Mouse (Mus musculus): Measurements from ENCODE around the gene Pdhb.

Gene Pdhb

DNA sequence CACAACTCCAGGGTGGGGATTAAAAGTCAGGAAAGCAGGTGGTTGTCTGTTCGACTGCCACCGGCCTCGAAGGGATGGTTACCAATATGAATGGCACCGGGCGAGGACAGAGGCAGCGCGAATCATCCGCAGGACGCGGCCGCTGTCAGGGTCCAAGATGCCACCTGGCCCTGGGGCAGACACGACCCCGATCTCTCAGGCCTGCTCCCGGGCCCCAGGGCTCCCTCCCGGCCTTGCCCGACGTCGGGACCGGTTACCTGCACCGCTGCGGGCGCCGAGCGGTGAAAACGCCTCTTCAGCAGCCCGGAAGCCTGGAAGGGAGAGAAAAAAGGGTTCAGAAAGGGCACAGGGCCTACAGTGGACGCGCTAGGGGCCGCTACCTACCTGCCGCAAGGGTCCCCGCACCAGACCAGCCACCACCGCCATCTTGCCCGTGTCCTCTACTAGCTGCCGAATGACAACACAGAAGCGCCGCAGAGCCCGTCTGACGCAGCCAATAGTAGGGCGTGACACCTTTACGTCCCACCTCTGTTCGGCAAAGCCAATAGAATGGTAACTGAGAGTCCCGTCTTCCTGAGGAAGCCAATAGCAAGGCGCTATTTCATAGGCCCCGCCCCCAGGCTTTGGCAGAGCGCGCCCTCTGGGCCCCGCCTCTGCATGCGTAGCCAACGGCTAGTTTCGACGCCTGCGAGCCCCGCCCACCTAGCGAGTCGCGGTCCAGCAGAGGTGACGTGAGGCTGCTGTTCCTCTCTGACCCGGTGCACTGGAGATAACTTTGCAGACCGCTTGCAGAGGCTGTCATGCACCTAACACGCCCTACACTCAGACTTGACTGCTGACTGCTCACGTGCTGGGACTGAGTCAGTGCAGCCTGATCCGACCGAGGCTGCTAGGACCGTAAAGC, at the start of gene Pdhb:
TSS of gene Pdhb (minus strand) at position 519 of the 904 bp plus-strand sequence.
- DNase-seq, result peak; percentile 100

DNA sequence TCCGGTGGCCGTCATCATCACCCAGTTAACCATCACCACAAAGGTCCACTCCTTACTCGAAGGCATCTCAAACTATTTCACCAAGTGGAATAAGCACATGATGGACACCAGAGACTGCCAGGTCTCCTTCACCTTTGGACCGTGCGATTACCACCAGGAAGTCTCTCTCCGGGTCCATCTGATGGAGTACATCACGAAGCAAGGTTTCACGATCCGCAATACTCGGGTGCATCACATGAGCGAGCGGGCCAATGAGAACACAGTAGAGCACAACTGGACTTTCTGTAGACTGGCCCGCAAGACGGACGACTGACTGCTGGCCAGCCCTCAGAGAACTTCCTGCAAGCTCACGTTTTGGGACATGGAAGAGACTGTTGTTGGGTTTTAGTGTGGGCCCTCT, 49.7 kb upstream of the Pdhb start:
- no peak for DNase-seq

DNA sequence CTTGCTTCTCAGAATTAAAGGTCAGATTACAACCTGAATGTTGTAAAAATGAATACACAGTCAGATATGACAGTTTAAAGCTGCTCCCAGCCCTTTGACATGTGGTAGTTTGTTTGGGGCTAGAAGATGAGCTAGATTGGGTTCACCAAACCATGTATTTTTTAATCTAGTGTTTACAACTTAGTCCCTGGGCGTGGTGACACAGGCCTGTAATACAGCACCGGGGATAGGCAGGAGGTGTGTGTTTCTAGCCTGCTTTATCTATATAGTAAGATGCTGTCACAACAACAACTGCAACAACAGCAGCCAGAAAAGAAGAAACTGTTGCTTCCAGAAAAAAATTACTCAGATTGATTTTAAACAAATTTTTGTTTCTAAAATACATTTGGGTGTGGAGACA, 48.1 kb upstream of the Pdhb start:
- DNase-seq, result peak; percentile 27

DNA sequence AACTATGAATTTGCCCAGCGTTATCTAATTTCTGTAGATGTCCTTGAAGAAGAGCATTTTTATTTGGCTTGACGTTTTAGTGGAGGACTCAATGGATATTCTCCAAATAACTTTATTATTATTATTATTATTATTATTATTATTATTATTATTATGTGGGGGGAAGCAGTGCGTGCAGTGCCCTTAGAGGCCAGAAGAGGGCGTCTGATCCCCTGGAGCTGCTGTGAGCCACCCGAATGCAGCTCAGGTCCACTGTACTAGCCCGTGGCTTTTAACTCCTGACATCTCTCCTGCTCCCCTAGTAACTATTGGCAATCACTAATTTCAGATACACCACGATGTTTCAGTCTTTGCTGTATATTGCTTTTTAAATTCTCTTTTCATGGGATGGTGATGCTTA, 47.5 kb upstream of the Pdhb start:
- DNase-seq, result peak; percentile 31

DNA sequence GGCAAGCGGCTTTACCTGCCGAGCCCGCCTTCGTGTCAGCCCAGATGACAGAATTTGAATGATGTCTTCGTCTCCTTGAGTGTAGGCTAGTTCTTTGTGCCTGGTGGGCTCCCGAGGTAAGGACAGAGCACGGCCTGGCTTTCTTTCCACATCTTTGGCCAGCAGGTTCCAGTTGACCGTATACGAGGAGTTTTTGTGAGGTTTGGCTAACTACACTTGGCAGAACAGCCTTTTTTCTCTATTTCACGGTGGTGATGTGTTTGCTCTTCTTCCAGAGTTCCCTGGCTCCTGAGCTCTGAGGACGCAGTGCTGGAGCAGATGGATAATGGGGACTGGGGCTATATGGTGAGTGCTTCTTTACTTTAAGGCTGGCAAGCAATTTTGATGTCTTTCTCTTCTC, 47.1 kb upstream of the Pdhb start:
- DNase-seq, result no peak

DNA sequence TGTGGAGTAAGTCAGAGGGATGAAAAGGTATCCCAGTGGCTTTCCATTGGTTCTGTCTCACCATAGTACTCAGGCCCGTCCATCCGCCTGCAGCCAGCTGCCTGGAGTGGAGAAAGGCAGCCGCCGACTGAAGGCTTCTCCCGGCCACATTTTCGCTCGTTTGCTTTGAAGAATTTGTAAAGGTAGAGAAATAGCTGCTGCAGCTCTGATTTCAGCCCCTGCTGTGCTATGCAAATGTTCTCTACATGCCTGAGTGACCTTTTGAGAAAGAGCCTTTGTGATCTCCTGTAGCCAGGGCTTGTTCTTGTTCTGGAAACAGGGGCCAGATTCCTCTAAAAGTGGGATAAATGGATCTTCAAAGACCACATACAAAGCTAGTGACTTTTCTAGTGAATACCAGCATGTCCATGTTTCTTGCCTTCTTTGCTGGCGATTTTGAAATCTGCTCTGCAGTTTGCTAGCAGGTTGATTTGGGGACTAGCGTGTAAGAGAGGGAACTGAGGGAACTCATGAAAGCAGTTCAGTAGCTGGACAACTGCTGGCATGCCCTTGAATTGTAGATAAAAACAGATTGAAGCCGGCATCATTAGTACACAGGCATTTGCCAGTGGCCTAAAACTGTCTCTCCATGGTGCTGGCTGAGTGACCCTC, 46.0 kb upstream of the Pdhb start:
- DNase-seq, result no peak

DNA sequence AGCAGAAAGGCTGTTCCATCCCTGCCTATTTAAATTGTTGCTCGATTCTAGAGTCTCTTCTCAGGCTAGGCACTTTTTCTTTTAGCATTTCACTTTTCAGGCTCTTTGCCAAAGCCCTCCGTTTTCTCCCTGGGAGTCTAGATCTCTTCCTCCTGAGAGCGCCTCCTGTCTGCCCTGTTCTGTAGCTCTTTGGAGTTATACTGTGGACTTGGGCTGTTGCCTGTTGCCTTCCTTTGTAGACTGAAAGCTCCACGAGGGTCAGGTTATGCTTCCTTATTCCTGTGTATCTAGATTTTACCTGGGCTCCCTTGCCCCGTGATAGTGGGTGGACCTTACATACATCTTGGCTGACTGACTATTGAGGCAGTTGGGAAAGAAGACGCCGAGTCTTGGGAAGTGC, 45.4 kb upstream of the Pdhb start:
- no peak for DNase-seq

DNA sequence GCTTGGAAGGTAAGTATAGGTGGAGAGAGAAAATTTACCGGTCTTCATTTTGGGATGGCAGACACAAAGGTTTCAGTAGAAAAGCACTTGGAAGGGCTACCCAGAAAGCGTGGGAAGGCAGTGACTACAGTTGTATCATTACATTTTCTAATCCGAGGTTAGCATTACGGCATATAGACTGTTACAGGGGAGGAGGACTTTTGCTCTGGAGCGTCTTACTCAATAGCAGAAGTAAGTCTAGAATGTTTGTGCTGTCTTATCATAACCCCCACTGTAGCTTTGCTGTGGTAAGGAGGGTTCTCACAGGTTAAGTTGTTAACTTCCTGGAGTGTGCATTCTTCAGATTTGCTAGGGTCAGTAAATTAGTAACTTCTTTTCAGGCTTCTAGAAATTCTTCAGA, 43.3 kb upstream of the Pdhb start:
- no peak for DNase-seq

DNA sequence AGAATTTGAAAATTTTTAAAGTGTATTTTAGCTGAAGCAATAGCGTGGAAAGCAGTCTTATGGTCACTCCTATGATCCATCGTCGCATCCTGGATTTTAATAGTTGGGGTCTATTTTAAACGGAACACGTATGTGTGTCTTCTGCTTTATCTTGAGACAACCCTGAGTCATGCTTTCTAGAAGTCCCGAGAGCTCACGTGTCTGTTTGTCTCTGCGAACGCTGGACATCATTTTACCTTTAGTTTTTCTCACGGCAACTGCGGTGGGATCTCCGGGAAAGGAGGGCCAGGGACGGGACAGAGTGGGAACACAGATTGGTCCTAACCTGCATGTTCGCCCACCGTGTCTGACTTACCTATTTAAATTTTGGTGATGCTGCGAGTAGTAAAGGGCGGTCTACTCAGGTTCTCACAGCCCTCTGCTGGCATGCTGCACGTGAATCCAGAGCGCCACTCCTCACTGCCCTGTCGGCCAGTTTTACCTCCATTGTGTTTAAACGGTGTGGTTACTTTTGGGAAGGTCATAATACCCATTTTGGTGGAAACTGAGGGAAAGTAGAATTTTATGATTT, 42.5 kb upstream of the Pdhb start:
- DNase-seq, result peak; percentile 32

DNA sequence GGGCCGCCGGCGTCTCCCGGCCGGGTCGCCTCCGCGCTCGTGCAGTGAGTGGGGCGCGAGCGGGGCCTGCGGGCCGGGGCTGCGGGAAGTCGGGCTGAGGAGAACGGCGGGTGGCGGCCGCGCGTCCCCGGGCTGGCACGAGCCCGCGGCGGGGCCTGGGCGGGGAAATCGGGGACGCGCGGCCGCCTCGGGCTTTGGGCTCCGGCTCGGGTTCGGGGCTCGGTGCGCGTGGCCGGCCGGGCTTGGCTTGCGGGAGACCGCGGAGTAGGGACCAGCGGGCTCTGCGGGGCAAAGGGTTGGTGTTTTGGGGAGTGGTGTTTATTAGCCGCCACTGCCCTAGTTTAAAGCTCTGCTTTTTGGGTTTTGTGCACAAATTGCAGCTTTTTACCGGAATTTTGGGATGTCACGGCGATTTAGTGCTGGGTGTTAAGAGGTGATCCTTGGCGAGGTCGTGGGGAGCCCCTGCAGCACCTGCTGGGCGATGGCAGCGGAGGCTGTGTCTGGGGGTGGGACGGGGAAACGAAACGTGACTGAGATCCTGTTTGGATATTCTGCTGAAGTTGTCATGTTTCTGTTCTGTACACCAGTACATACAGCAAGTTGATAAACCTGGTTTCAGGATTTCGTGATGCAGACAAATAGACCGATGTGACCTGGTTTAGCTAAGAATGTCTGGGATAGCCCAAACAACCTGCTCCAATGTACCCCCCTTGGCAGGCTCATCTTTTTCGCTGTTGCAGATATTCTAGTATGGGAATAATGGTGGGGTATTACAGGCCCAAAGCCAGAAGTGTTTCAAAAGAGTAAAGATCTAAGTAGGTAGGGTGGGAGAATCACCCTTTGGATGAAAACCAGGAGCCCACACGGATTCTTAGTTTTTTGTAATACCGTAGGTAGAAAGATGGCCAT, 41.7 kb upstream of the Pdhb start:
- peak; percentile 82 for DNase-seq

DNA sequence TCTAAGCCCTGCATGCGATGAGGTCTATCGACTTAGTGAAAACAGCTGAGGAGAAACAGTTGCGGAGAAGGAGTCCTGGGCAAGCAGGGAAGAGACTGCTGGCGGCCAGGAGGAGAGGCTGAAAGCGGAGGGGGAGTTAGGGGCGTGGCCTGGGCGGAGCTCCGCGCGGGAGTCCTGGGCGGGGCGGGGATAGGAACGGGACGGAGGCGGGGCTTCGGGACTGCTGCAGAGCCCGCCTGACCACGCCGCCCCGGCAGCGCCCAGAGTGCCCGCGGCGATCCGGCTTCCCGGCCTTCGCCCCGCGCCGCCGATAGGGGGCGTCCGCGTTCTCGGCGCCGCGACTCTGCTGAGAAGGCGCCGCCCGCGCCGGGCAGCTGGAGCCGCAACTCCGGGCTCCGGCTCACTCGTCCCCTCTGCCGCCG, 41.0 kb upstream of the Pdhb start, which contains the start of gene Kctd6:
TSS of gene Kctd6 (plus strand) at position 338 of the 422 bp plus-strand sequence.
- DNase-seq, result peak; percentile 99

DNA sequence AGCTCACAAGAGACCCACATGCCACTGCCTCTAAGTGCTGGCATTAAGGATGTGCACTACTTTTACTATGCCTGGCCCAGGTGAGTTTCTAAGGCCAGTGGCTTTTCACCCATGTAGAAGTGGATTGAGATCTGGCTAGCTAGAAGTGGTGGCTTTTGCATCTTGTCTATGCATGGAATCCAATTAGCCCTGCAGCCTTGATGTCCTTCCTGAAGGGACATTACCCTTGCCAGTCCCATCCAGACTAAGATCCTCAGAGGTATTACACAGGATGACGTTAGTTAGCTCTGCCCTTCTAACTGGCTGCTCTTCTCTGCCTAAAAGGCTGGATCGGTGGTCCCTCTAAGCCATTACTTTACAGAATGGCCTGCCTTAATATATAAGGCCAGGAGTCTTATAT, 40.2 kb upstream of the Pdhb start:
- no peak for DNase-seq

DNA sequence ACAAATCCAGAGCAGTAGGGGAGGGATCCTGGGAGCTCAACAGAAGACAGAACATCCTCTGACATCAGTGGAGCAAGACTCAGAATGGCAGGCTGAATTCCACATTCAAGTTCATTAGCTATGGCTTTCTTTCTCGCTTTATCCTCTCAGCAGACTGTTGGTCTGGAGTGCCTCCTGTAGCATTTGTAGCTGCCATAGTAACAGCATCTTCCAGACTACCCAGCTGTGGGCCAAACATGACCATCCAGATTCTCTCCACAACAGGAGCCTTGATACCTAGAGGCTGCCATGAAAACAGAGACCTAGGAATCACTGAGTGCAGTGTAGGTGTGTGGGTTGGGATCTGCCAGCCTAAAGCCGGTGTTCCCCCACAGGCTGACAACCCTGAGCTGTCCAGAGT, 37.1 kb upstream of the Pdhb start:
- DNase-seq, result no peak

DNA sequence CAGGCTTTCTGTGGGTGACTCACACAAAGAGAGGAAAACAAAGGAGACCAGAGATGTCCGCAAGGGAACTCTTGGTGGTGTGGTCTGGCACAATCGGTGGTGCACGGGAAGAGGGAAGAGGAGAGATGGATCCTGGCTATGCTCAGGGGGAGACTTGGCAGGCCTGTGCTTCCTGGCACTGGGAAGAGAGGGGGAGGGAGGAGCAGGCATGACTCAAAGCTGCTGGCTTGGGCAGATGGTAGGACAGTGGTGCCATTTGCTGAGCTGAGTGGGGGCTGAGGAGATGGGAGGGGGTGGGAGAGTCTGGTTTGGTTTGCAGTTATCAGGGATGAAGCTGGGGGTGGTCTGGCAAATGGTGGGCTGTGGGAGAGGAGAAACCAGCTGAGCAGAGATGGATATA, 36.1 kb upstream of the Pdhb start:
- no peak for DNase-seq

DNA sequence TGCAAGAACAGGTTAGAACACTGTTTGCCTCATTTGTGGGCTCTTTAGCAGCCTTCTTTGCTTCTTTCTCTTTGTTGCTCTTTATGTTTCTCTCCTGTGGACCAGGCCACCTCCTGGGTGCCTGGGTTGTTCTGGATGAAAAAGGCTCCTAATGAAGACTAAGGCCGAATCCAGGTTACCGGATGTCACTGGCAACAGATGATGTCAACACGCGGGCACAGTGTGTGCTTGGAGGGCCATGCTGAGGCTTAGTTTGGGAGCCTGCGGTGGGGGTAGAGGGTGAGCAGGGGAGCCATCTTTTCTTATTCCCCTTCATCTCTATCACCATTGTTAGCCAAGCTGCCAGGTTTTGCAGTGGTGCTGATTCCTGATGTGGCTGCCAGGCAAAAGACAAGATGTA, 34.7 kb upstream of the Pdhb start:
- DNase-seq, result no peak

DNA sequence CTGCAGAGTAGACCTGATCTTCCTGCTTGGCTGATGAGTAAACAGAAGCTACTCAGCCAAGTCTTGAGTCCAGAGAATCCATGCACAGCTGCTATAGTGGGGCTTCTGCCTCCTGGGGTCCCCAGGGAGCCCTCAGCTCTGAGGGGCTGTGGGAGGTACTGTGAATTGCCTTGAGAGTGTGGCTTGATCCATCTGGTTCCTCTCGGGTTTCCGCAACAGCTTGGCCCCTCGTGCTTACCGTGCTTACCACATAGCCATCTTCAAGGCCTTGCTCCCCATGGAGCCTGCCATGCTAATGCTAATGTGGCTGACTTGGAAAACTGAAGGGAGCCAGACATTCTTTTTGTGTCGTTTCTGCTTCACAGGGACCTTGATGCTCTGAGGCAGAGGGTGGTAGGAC, 34.3 kb upstream of the Pdhb start:
- no peak for DNase-seq

DNA sequence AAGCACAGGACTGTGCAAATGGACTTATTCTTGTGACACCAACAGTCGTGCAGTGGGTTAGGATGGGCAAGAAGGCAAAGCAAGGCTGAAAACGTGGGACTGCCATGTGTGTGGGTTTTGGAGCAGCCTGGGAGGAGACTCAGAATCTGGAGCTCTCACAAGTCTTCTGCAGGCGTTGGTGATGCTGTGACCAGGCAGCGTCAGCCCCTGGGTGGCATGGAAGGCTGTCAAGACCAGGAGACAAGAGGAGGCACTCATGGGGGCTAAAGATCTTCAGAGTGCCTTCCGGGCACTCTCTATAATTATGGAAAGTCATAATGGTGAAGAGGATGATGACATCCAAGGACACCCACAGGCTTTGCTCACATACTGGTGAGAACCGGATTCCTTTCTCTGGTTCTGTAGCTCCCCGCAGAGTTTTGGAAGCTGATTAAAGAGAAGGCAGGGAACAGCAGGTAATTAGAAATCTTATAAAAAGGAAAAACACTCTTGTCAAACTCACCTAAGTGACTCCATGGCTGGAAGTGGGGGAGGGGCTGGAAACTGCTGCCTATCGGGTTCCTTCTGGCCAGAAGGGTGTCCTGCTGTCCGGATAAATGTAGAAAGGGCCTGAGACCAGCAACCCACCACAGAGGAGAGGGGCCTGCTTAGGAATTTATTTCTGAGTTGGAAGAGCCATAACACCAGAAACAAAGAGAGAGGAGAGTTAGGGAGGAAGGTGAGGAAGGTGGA, 33.5 kb upstream of the Pdhb start:
- no peak for DNase-seq

DNA sequence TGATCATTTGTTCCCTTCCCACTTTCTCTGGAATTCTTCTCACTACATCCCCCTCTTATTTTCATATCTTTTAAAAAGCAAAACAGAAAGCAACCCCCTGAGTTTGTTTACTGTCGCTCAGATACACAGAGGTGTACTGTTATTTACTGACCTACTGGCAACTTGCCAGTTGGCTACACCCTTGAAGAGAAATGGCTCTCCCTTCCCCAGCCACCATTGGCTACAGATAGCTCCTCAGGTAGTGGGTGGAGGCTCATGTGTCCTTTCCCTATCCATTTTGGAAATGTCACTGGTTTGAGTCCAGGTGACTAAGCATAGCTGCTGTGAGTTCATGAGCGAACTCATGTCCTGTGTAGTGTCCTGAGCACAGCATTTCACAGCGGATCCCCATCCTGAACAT, 28.9 kb upstream of the Pdhb start:
- no peak for DNase-seq

DNA sequence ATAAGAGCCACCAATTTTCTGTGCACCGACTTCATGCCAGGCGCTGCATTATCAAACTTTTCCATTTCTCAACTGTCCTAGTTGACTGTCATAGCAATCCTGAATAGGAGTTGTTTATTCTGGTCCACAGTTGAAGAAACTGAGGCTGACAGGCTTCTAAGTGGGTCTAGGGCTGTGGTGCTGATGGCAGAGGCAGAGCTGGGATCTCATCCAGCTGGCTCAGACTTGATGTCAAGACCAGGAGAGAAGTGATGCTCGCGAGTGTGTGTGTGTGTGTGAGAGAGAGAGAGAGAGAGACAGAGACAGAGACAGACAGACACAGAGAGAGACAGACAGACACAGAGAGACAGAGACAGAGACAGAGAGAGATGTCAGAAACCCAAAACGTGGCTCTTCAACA, 27.9 kb upstream of the Pdhb start:
- no peak for DNase-seq

DNA sequence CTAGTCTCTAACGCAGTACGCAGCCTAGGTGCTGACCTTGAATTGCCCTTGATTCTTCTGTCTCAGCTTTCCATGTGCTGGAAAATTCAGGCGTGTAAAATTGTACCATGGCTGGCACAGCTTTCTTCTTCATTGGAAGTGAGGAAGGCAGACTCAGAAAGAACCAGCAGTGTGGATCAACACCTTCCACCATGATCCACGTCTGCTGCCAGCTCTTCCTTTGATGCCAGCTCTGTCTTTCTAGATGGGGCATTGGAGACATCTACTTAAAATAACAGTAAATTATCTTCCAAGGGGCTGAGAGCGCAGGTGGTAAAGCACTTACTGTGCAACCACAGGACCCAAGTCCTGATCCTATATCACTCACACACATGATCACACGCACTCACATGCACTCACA, 19.9 kb upstream of the Pdhb start:
- no peak for DNase-seq

DNA sequence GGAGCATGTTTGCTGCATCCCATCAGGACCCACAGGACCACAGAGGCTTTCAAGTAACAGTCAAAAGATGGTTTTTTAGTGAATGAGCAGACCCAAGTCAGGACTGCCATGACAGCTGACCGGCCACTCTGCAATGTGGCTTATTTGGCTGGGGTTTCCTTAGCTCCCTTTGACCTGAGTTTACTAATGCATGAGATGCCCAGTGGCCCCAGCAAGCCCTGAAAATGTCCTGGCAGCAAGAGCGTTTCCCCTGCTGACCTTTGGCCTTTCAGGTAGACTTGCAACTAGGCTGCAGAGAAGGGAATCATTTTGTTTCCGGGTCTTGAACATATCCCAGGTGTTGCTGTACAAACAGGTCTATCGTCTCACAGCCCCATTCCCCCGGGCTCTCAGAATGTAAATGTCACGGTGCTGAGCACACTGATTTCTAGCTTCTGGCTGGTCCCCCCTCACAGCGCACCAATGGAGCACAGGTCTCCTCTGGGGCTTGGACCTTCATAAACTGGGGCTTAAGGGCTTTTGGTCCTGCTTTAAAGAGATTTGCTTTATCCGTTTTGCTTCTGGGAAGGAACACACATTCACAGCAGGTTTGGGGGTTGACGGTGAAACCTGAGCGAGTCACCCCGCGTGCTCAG, 18.6 kb upstream of the Pdhb start:
- no peak for DNase-seq

DNA sequence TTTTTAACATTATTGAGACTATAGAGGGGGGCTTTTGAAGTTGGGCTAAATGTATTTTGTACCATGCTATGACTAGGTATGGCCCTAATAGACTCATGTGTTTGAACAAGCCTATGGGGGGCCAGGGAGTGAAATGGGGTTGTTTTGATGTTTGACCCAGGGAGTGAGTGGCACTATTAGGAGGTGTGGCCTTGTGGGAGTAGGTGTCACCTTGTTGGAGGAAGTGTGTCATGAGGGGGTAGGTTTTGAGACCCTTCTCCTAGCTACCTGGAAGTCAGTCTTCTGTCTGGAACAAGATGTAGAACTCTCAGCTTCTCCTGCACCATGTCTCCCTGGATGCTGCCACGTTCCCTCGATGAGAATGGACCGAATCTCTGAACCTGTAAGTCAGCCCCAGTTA, 17.7 kb upstream of the Pdhb start:
- no peak for DNase-seq

Measured in liver (tissue).